Mouse (Mus musculus) ES-Bruce4 (cell line): ENCODE measurements around the gene Sfmbt1.

Experiments
- CTCF ChIP-seq: IDR thresholded peaks from one replicate; pipeline ENCODE4 v1.8.1; 2011; ENCODE audit warnings: low read depth, low read length
- EP300 ChIP-seq: IDR thresholded peaks from 2 replicates; pipeline ENCODE4 v1.6.1; 2011; ENCODE audit warnings: low read depth, low read length; ENCODE audit not compliant: insufficient read depth
- POLR2A ChIP-seq: IDR thresholded peaks from one replicate; pipeline ENCODE4 v1.8.1; 2011; ENCODE audit warnings: low read length; ENCODE audit not compliant: insufficient read depth

DNA sequence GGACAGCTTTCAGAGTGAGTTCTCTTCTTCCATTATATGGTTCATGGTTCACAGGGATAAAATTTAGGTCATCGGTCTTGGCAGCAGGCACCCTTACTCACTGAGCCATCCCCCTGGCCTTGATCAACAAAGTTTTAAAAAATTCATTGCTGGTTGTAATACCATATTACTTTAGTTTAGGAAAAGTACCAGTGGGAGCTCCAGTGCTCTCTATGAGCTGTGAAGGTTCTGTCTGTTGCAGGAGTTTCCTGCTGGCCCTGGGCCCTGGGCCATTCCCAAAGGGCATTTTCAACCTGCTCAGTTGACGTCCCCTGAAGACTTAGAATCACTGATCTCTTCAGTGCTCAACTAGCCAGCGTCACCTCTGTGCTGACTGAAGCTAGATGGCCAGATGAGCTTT, 32.5 kb upstream of the Sfmbt1 start:
- TF ChIP-seq POLR2A (no peak), EP300 (no peak), CTCF (no peak)
